Mouse (Mus musculus): Measurements from ENCODE around the gene Wdr73.

The Wdr73 gene

DNA sequence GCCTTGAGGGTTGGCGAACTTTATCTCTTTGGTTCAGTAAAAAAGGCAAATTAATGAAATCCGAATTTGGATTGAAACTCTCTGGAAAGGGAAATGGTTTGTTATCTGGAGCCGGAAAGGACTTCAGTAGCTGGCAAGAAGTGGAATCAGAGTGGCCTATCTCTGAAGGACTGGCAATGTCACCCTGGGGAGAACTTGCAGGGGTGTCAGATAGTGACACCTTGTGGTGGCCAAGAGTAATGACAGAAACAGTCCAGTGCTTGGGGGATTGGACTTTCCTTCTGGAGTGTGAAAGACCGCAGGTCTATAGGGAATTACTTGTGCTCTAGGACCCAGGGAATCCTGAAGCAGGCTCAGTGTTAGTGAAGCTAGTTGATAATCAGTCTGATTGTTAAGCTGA is 51.4 kb downstream of the Wdr73 start:
- DNase-seq: peak; percentile 70

DNA sequence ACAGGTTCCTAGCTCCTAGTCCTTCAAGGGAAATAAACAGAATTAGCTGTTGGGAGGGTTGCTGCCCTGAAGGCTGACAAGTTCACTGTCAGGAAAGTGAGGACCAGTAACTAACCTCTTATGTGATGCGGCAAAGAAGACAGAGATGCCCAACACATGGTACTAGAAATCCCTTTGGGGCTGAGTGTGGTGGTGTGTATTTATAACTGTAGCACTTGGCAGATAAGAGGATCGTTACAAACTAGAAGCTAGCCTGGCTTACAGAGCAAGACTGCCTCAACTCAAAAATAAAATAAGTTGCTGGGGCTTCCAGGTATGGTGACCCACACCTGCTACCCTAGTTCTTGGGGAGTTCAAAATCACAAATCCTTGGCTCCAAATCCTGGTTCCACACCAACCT is 51.8 kb downstream of the Wdr73 start:
- no peak for DNase-seq

GRCm38 (mm10) chr7:80846709-80847108 is 54.4 kb downstream of the Wdr73 start:
- DNase-seq: no peak

DNA sequence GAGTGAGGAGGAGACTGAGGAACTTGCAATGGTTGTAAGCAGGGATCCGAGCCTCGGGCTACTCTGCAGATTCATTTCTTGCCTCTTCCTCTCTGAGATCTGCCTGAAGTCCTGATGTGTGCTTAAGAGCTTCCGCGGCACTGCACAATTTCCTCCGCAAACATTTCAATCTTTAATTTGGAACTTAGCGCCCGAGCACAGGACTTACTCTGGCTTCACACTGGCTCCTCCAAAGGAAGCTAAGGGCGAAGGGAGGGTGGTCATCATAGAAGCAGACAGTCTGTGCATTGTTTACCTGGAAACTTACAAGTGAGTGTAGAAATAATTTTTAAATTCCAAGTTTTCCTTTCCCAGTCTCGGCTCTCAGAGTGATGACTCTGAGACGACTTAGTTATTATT is 54.8 kb downstream of the Wdr73 start:
- no peak for DNase-seq

DNA sequence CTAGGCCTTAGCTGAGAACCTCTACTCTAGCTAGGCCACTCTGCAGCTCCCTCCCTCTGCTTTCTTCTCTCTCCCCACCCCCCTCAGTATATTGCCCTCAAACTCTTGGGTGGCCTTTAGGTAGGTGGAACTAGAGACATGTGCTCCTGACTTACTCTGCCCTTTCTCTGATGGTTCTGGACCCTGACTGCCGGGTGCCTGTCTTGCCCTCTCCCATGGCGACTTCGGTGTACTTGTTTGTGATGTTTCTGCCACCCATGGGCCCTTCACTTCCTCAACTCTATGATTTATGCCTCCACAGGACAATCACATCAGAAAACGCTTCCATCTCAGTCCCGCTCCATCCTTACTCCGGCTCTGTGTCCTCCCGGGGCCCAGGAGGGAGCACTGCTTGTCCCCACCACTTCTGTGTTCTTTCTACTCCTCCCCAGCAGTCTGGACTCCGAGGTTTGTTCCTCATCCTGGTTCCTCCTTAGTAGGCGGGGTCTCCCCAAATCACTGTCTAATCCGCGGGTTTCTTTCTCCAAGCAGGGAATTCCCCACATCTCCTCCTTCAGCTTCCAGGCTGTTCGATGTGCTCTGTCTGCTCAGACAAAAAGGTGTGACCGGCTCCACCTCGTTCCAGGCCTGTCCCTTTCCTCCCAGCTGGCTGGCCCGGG is 55.3 kb downstream of the Wdr73 start:
- peak; percentile 33 for DNase-seq

GRCm38 (mm10) chr7:80844691-80845090 is 56.4 kb downstream of the Wdr73 start:
- no peak for DNase-seq

GRCm38 (mm10) chr7:80843910-80844640 is 57.0 kb downstream of the Wdr73 start:
- no peak for DNase-seq

- DNase-seq: no peak
Measured at GRCm38 (mm10) chr7:80843176-80843575, 57.9 kb downstream of the Wdr73 start.

DNA sequence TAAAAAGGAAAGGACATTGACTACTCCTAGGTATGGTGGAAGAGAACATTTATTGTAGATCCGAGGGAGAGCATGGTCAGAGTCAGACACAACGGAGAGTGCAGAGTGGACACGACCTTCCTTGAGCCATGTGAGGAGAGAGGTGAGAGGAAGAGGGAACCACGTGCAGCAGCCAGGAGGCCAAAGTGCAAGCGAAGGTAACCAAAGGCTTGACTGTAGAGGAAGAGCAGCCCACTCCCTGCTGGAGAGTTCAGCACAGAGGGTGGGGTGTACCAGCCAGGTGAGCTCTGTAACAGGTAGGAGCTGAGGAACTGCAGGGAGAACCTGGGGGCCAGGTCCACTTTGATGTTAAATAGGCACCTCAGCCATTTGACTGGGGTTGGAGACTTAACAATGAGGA is 58.9 kb downstream of the Wdr73 start:
- no peak for DNase-seq

GRCm38 (mm10) chr7:80840937-80841336 is 60.1 kb downstream of the Wdr73 start:
- no peak for DNase-seq

Data from lung, postnatal 10 days (tissue).